Mouse (Mus musculus) forebrain, postnatal 0 days (tissue): ENCODE results near the gene Chrm4. TPM values are rescaled to one million over a fixed set of nuclear protein-coding genes. Genes with fewer than 3 reads are reported as not detected.

Experiments used
- ATAC-seq: fragments of 200-750 bp; cut with Nextera tagmentation; 2 replicates; pipeline ENCODE4 v1.8.0; 2017; ENCODE audit warnings: mild to moderate bottlenecking, moderate library complexity
- DNase-seq: peaks from one replicate; pipeline ENCODE4 v3.0.0-alpha.2; 2015
- H3K27ac ChIP-seq: fragments of 300-500 bp; sonication (generic); 2 replicates; pipeline ENCODE4 v1.5.1; 2014; ENCODE audit warnings: low read depth, mild to moderate bottlenecking, antibody characterized with exemption, low read length, moderate library complexity, mixed read lengths
- H3K27me3 ChIP-seq: fragments of 300-500 bp; sonication (generic); 2 replicates; pipeline ENCODE4 v1.6.1; 2014; ENCODE audit warnings: mild to moderate bottlenecking, low read length, mixed read lengths; ENCODE audit not compliant: insufficient read depth
- H3K36me3 ChIP-seq: fragments of 300-500 bp; sonication (generic); 2 replicates; pipeline ENCODE4 v1.6.1; 2014; ENCODE audit warnings: mild to moderate bottlenecking, moderate library complexity; ENCODE audit not compliant: insufficient read depth
- H3K4me1 ChIP-seq: fragments of 300-500 bp; sonication (generic); 2 replicates; pipeline ENCODE4 v1.6.1; 2014; ENCODE audit warnings: antibody characterized with exemption; ENCODE audit not compliant: insufficient read depth
- H3K4me2 ChIP-seq: fragments of 300-500 bp; sonication (generic); 2 replicates; pipeline ENCODE4 v1.6.1; 2014; ENCODE audit warnings: low read depth, mild to moderate bottlenecking, moderate library complexity
- H3K4me3 ChIP-seq: fragments of 300-500 bp; sonication (generic); 2 replicates; pipeline ENCODE4 v1.5.1; 2014; ENCODE audit warnings: low read depth, low read length, mixed read lengths
- H3K9ac ChIP-seq: fragments of 300-500 bp; sonication (generic); 2 replicates; pipeline ENCODE4 v1.6.1; 2014; ENCODE audit warnings: mild to moderate bottlenecking
- H3K9me3 ChIP-seq: fragments of 300-500 bp; sonication (generic); 2 replicates; pipeline ENCODE4 v1.6.1; 2016; ENCODE audit warnings: low read length
- CTCF ChIP-seq: sonication (generic); IDR thresholded peaks from 2 replicates; pipeline ENCODE4 v1.5.1; 2016; ENCODE audit warnings: antibody characterized with exemption, control low read depth, low read depth
- WGBS: fragments of 180-500 bp; shearing (Covaris S2); extraction: QIAGEN DNeasy Blood & Tissue Kit; methylation state at CpG from one replicate; pipeline ENCODE4 v1.1.7; 2014; 5-methylcytosine and 5-hydroxymethylcytosine counted together
- polyA plus RNA-seq: library from polyadenylated mRNA; unstranded; fragments of >200 nt; fragmentation: Nextera tagmentation; extraction: Ambion mirVana; gene quantifications from 2 replicates; pipeline ENCODE4 v1.2.1, GENCODE M21; 2015
- total RNA-seq: library from RNA; depleted of rRNA; stranded (reverse); fragments of >200 nt; gene quantifications from 2 replicates; pipeline ENCODE4 v1.2.3, GENCODE M21; 2014; rRNA removed

Chrm4 gene
- total RNA-seq (4.0 and 7.0 TPM in 2 replicates), polyA plus RNA-seq (1.1 and 1.3 TPM in 2 replicates)

GRCm38 (mm10) chr2:91926949-91927348, at the start of gene Chrm4:
Chrm4 (plus strand) TSS chr2:91927249.
- DNase-seq (no peak), ATAC-seq (no peak)
- no peak within 1 kb of the TSS for H3K4me2 ChIP-seq
- H3K36me3 ChIP-seq = no peaks in the 10 kb centered on the region
- 93% methylated on average over 3 of the region's 3 CpGs for WGBS
- H3K9ac ChIP-seq = no peak within 1 kb of the TSS
- H3K9me3 ChIP-seq = no peaks in the 10 kb centered on the region
- peaks cover 7% of the 10 kb centered on the region; the same call in 1 of the 2 replicates for H3K4me1 ChIP-seq
- no peak within 1 kb of the TSS for H3K27ac ChIP-seq
- H3K4me3 ChIP-seq = no peak within 1 kb of the TSS
- no peak for TF ChIP-seq CTCF
- peaks cover 19% of the 10 kb centered on the region for H3K27me3 ChIP-seq

- 64% methylated on average over 7 of the region's 7 CpGs for WGBS
- Histone ChIP-seq H3K27me3 (no peaks in the 10 kb centered on the region), H3K4me3 (no peak overlapping the region), H3K9ac (no peak overlapping the region), H3K27ac (no peak overlapping the region), H3K4me2 (no peak overlapping the region), H3K9me3 (no peaks in the 10 kb centered on the region), H3K36me3 (peaks cover 11% of the 10 kb centered on the region), H3K4me1 (no peaks in the 10 kb centered on the region)
- no peak for TF ChIP-seq CTCF
- DNase-seq = no peak
- peak; percentile 53; the same call in 1 of the 2 replicates for ATAC-seq
Measured at GRCm38 (mm10) chr2:91878387-91879180, 48.5 kb upstream of the Chrm4 start.

- ATAC-seq = peak; percentile 78
Measured at GRCm38 (mm10) chr2:91883961-91884360, 43.1 kb upstream of the Chrm4 start.

GRCm38 (mm10) chr2:91884616-91885015, 42.4 kb upstream of the Chrm4 start:
- Histone ChIP-seq H3K9ac (no peak overlapping the region), H3K27ac (no peak overlapping the region), H3K4me3 (no peak overlapping the region), H3K27me3 (no peaks in the 10 kb centered on the region), H3K36me3 (peaks cover 12% of the 10 kb centered on the region; the same call in 1 of the 2 replicates), H3K4me2 (no peak overlapping the region), H3K9me3 (no peaks in the 10 kb centered on the region), H3K4me1 (no peaks in the 10 kb centered on the region)
- no peak for TF ChIP-seq CTCF
- WGBS = 75% methylated on average over 4 of the region's 4 CpGs
- no peak for DNase-seq
- no peak for ATAC-seq

More at GRCm38 (mm10) chr2:91883961-91884360, 43.1 kb upstream of the Chrm4 start:
- Histone ChIP-seq H3K4me2 (no peak overlapping the region), H3K9me3 (no peaks in the 10 kb centered on the region), H3K9ac (no peak overlapping the region), H3K4me3 (no peak overlapping the region), H3K36me3 (peaks cover 12% of the 10 kb centered on the region; the same call in 1 of the 2 replicates), H3K4me1 (no peaks in the 10 kb centered on the region), H3K27me3 (no peaks in the 10 kb centered on the region), H3K27ac (no peak overlapping the region)
- peak; percentile 51 for DNase-seq
- no peak for TF ChIP-seq CTCF
- 66% methylated on average over 4 of the region's 4 CpGs for WGBS

- no peak overlapping the region for H3K9ac ChIP-seq
- H3K9me3 ChIP-seq = no peaks in the 10 kb centered on the region
- H3K4me3 ChIP-seq = no peak overlapping the region
- H3K4me1 ChIP-seq = no peaks in the 10 kb centered on the region
- TF ChIP-seq CTCF = no peak
- ATAC-seq (no peak), DNase-seq (no peak)
- WGBS = 84% methylated on average over 3 of the region's 3 CpGs
- H3K27ac ChIP-seq = no peak overlapping the region
- H3K27me3 ChIP-seq = no peaks in the 10 kb centered on the region
- H3K4me2 ChIP-seq = no peak overlapping the region
- 0 out of 2 replicates have a peak, but pooled peaks cover under 1% of the 10 kb centered on the region for H3K36me3 ChIP-seq
Measured at GRCm38 (mm10) chr2:91894716-91895115, 32.3 kb upstream of the Chrm4 start.

- TF ChIP-seq CTCF = no peak
- 95% methylated on average over 3 of the region's 3 CpGs for WGBS
- Histone ChIP-seq H3K4me3 (no peak overlapping the region), H3K27ac (no peak overlapping the region), H3K36me3 (peaks cover 7% of the 10 kb centered on the region; the same call in 1 of the 2 replicates), H3K4me2 (no peak overlapping the region), H3K4me1 (no peaks in the 10 kb centered on the region), H3K9ac (no peak overlapping the region), H3K9me3 (no peaks in the 10 kb centered on the region), H3K27me3 (no peaks in the 10 kb centered on the region)
- DNase-seq (no peak), ATAC-seq (no peak)
Measured at GRCm38 (mm10) chr2:91895401-91895800, 31.6 kb upstream of the Chrm4 start.

GRCm38 (mm10) chr2:91897968-91898367, 29.1 kb upstream of the Chrm4 start:
- ATAC-seq (no peak), DNase-seq (no peak)
- Histone ChIP-seq H3K4me1 (no peaks in the 10 kb centered on the region), H3K36me3 (peaks cover 19% of the 10 kb centered on the region), H3K9me3 (no peaks in the 10 kb centered on the region), H3K9ac (no peak overlapping the region), H3K27ac (no peak overlapping the region), H3K27me3 (no peaks in the 10 kb centered on the region), H3K4me3 (no peak overlapping the region), H3K4me2 (no peak overlapping the region)
- TF ChIP-seq CTCF = no peak
